26 mouse cellular contexts compared by ENCODE assay signal in genomic region chr4:97886220-97886619, GRCm38 (mm10).
DNase-seq lines count a peak whose midpoint lies in the region; ATAC-seq and TF ChIP-seq lines count a peak whose summit lies in the region.
"Had no signal": no experiment of that assay in that cellular context is flagged by ENCODE, and none has a peak within 500 bp of the region (broad histone marks: within the 10 kb centered on the region; RNA-seq: fewer than 3 reads in every experiment).

No protein-coding gene starts in this region.

- H3K9ac ChIP-seq in heart, embryonic 13.5 days = no peak overlapping the region
- no peak overlapping the region for H3K9ac ChIP-seq in lung, embryonic 16.5 days (ENCODE audit: low read length)
- H3K9ac ChIP-seq: embryonic facial prominence, embryonic 12.5 days; hindbrain, embryonic 13.5 days; liver, embryonic 13.5 days had no signal

- no peaks in the 10 kb centered on the region for H3K27me3 ChIP-seq in heart, embryonic 13.5 days (replicated peaks)
- H3K27me3 ChIP-seq in lung, embryonic 16.5 days (ENCODE audit: control insufficient read depth, insufficient read depth, low read depth, low read length) = no peaks in the 10 kb centered on the region
- H3K27me3 ChIP-seq: embryonic facial prominence, embryonic 12.5 days; hindbrain, embryonic 13.5 days; liver, embryonic 13.5 days had no signal

- H3K4me1 ChIP-seq in heart, embryonic 13.5 days = peaks cover 44% of the 10 kb centered on the region
- peaks cover 8% of the 10 kb centered on the region for H3K4me1 ChIP-seq in lung, embryonic 16.5 days (replicated peaks; ENCODE audit: control insufficient read depth, insufficient read depth, low read length)
- no peaks in the 10 kb centered on the region for H3K4me1 ChIP-seq in lung, adult 2 months (ENCODE audit: control insufficient read depth, insufficient read depth, low read length)
- H3K4me1 ChIP-seq: embryonic facial prominence, embryonic 12.5 days; liver, embryonic 13.5 days had no signal

- peaks cover 7% of the 10 kb centered on the region; the same call in 1 of the 2 replicates for H3K36me3 ChIP-seq in heart, embryonic 13.5 days
- H3K36me3 ChIP-seq in lung, embryonic 16.5 days (ENCODE audit: control insufficient read depth, insufficient read depth, low read length) = 0 out of 2 replicates have a peak, but pooled peaks cover 2% of the 10 kb centered on the region
- H3K36me3 ChIP-seq: embryonic facial prominence, embryonic 12.5 days; hindbrain, embryonic 13.5 days; liver, embryonic 13.5 days had no signal

- DNase-seq in heart, adult 11 months = peak; percentile 72
- DNase-seq in heart, postnatal 25 days (ENCODE audit: low spot score) = no peak
- DNase-seq in heart, postnatal 4 days = no peak
- DNase-seq in lung, adult 2 months = no peak
- DNase-seq in spleen, postnatal 14 days (ENCODE audit: low spot score in 2 of 2) = no peak
- DNase-seq: adrenal gland, postnatal 14 days; cerebellum, adult 11-12 months; cerebellum, adult 9-11 months; embryo, embryonic 11 days; gastrocnemius, postnatal 25 days; kidney, adult 8-10 months; kidney, postnatal 4 days; layer of hippocampus, postnatal 36 days; left cerebral cortex, postnatal 4 days; liver, embryonic 13.5 days; lung, adult 18-20 months; right cerebral cortex, postnatal 25 days; thymus, postnatal 14 days had no signal

- intact Hi-C loops in heart, postnatal 25 days (cut with DNase I) = no loop called here

- 85% methylated on average over 5 of the region's 5 CpGs for WGBS in heart, embryonic 13.5 days
- WGBS in lung, embryonic 16.5 days = 92% methylated on average over 5 of the region's 5 CpGs
- WGBS in lung, adult 2 months = 92% methylated on average over 5 of the region's 5 CpGs

- TF ChIP-seq POLR2A in lung, adult 2 months (IDR thresholded peaks at IDR 0.05; ENCODE audit: borderline replicate concordance, extremely low read depth, low read depth, low read length) = no peak

- H3K27ac ChIP-seq in heart, embryonic 13.5 days (replicated peaks) = peak overlapping the region; percentile 73
- H3K27ac ChIP-seq in lung, embryonic 16.5 days (ENCODE audit: low read length) = 0 out of 2 replicates have a peak overlapping the region, but pooled peaks have one; percentile 22
- H3K27ac ChIP-seq: embryonic facial prominence, embryonic 12.5 days; hindbrain, embryonic 13.5 days; kidney, postnatal 0 days; liver, embryonic 13.5 days had no signal

- no peak for ATAC-seq in heart, embryonic 13.5 days (ENCODE audit: extremely low read depth, insufficient number of reproducible peaks, low FRiP score, low TSS enrichment)
- ATAC-seq in lung, embryonic 16.5 days (ENCODE audit: low read depth) = no peak
- ATAC-seq: intestine, embryonic 16.5 days; midbrain, embryonic 16.5 days had no signal

- H3K9me3 ChIP-seq in heart, embryonic 13.5 days = no peaks in the 10 kb centered on the region
- H3K9me3 ChIP-seq in lung, embryonic 16.5 days (ENCODE audit: control insufficient read depth, low read length) = no peaks in the 10 kb centered on the region
- H3K9me3 ChIP-seq: embryonic facial prominence, embryonic 12.5 days; hindbrain, embryonic 13.5 days; liver, embryonic 13.5 days had no signal

- H3K4me2 ChIP-seq in heart, embryonic 13.5 days = no peak overlapping the region
- no peak overlapping the region for H3K4me2 ChIP-seq in lung, embryonic 16.5 days (ENCODE audit: low read depth, low read length)
- H3K4me2 ChIP-seq: embryonic facial prominence, embryonic 12.5 days; hindbrain, embryonic 13.5 days; liver, embryonic 13.5 days; midbrain, embryonic 11.5 days had no signal

- H3K4me3 ChIP-seq in heart, embryonic 13.5 days = no peak overlapping the region
- no peak overlapping the region for H3K4me3 ChIP-seq in lung, embryonic 16.5 days (ENCODE audit: low read length)
- no peak overlapping the region for H3K4me3 ChIP-seq in lung, adult 2 months (replicated peaks; ENCODE audit: extremely low read depth, low read depth, low read length)
- H3K4me3 ChIP-seq: embryonic facial prominence, embryonic 12.5 days; hindbrain, embryonic 13.5 days; liver, embryonic 13.5 days had no signal

- TF ChIP-seq CTCF in lung, adult 2 months (IDR thresholded peaks at IDR 0.05; ENCODE audit: insufficient read depth, low read length) = no peak
